ENCODE assay signal across 9 mouse cellular contexts in the genomic region with DNA sequence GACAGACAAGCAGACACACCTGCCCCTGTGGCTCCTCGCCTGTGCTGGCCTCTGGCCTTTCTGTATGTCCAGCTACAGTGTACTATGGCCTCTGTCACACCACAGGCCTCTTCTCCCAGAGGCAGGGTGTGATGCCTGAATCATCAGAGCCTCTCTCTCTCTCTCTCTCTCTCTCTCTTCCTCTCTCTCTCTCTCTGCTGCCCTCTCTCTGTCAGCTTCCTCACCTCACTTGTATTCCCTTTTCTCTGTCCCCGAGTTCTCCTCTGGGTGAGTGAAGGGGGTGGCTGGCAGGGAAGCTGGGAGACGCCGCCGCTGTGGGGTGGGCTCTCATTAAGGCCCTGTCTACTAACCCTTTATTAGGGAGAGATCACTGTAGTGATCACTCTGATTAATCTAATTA. TPM values are rescaled to one million over a fixed set of nuclear protein-coding genes. Genes with fewer than 3 reads are reported as not detected.
A peak's percentile ranks its signal among the peaks of the same experiment; 100 is the strongest.
DNase-seq lines count a peak whose midpoint lies in the region; ATAC-seq and TF ChIP-seq lines count a peak whose summit lies in the region.
"Had no signal": no experiment of that assay in that cellular context is flagged by ENCODE, and none has a peak within 500 bp of the region (broad histone marks: within the 10 kb centered on the region; RNA-seq: fewer than 3 reads in every experiment).

No protein-coding gene starts in this region.

- TF ChIP-seq EP300 in liver, postnatal 0 days (IDR thresholded peaks at IDR 0.05; ENCODE audit: low read depth) = no peak

- no peaks in the 10 kb centered on the region for H3K27me3 ChIP-seq in cerebellum, adult 2 months (ENCODE audit: control insufficient read depth, insufficient read depth, low read length)
- no peaks in the 10 kb centered on the region for H3K27me3 ChIP-seq in thymus, adult 2 months (ENCODE audit: control insufficient read depth, insufficient read depth, low read length)
- H3K27me3 ChIP-seq in liver, postnatal 0 days (ENCODE audit: insufficient read depth, low read length) = no peaks in the 10 kb centered on the region

- H3K4me1 ChIP-seq in cerebellum, adult 2 months (ENCODE audit: control insufficient read depth, insufficient read depth, low read length) = peaks cover 18% of the 10 kb centered on the region
- peaks cover 49% of the 10 kb centered on the region for H3K4me1 ChIP-seq in thymus, adult 2 months (replicated peaks; ENCODE audit: control insufficient read depth, insufficient read depth, low read length)
- H3K4me1 ChIP-seq in liver, postnatal 0 days (ENCODE audit: insufficient read depth) = peaks cover 15% of the 10 kb centered on the region

- TF ChIP-seq POLR2A in cerebellum, adult 2 months (IDR thresholded peaks at IDR 0.05; ENCODE audit: borderline replicate concordance, insufficient read depth, low read length) = no peak
- TF ChIP-seq POLR2A in thymus, adult 2 months (IDR thresholded peaks at IDR 0.05; ENCODE audit: control insufficient read depth, extremely low read depth, insufficient read depth, low read length, poor library complexity) = no peak

- peaks cover 16% of the 10 kb centered on the region for H3K36me3 ChIP-seq in thymus, adult 2 months (ENCODE audit: control insufficient read depth, insufficient read depth, low read length)
- no peaks in the 10 kb centered on the region for H3K36me3 ChIP-seq in liver, postnatal 0 days (replicated peaks; ENCODE audit: insufficient read depth, low read length)

- TF ChIP-seq CTCF in cerebellum, adult 2 months (IDR thresholded peaks at IDR 0.05; ENCODE audit: borderline replicate concordance, insufficient read depth, low read depth, low read length) = peak; percentile 10; the same call in 1 of the 2 replicates
- TF ChIP-seq CTCF in thymus, adult 2 months (IDR thresholded peaks at IDR 0.05; ENCODE audit: borderline replicate concordance, control insufficient read depth, extremely low read depth, insufficient read depth, low read length, poor library complexity) = no peak
- TF ChIP-seq CTCF in liver, postnatal 0 days (IDR thresholded peaks at IDR 0.05; ENCODE audit: low read depth) = peak; percentile 55

- H3K27ac ChIP-seq in cerebellum, adult 2 months (ENCODE audit: insufficient read depth, low read length) = no peak overlapping the region
- H3K27ac ChIP-seq in thymus, adult 2 months (ENCODE audit: control insufficient read depth, insufficient read depth, low read length) = peak overlapping the region; percentile 40; the same call in 1 of the 2 replicates
- H3K27ac ChIP-seq in liver, postnatal 0 days (ENCODE audit: low read depth) = no peak overlapping the region

- no peak for DNase-seq in cerebellum, adult 2 months
- no peak for DNase-seq in cerebellum, postnatal 25 days
- peak; percentile 53 for DNase-seq in thymus, adult 2 months
- no peak for DNase-seq in thymus, adult 18-20 months
- peak; percentile 17 for DNase-seq in liver, postnatal 0 days
- DNase-seq in thymus, postnatal 4 days = peak; percentile 57
- DNase-seq in ovary, postnatal 10 days (ENCODE audit: low spot score) = no peak
- DNase-seq in left cerebral cortex, adult 18-20 months (ENCODE audit: low spot score in 2 of 2) = no peak
- DNase-seq: kidney, postnatal 10 days had no signal

- no peak overlapping the region for H3K9ac ChIP-seq in liver, postnatal 0 days (replicated peaks)

- H3K4me2 ChIP-seq in liver, postnatal 0 days (ENCODE audit: low read depth, low read length) = no peak overlapping the region

- ATAC-seq in liver, postnatal 0 days = no peak

- H3K4me3 ChIP-seq in cerebellum, adult 2 months (replicated peaks; ENCODE audit: insufficient read depth, low read depth, low read length) = no peak overlapping the region
- H3K4me3 ChIP-seq in thymus, adult 2 months (ENCODE audit: control insufficient read depth, insufficient read depth, low read length) = peak overlapping the region; percentile 45; the same call in 1 of the 2 replicates
- no peak overlapping the region for H3K4me3 ChIP-seq in liver, postnatal 0 days (ENCODE audit: low read depth, low read length)

- 33% methylated on average over 5 of the region's 5 CpGs for WGBS in cerebellum, adult 2 months
- WGBS in thymus, adult 2 months = 68% methylated on average over 5 of the region's 5 CpGs
- 45% methylated on average over 5 of the region's 5 CpGs for WGBS in liver, postnatal 0 days (ENCODE audit: insufficient replicate concordance)

- no peaks in the 10 kb centered on the region for H3K9me3 ChIP-seq in liver, postnatal 0 days (ENCODE audit: low read length)

RNA-seq across cellular contexts. Expression of gene Nyap1, which starts 2.9 kb away (rescaled TPM):
- polyA plus RNA-seq in cerebellum, adult 2 months (2012; rRNA removed) = 59.1 and 60.7 TPM in 2 replicates
- polyA plus RNA-seq in thymus, adult 2 months (2012; rRNA removed) = 97.2 and 110 TPM in 2 replicates
- polyA plus RNA-seq in liver, postnatal 0 days (2015; fragmentation: Nextera tagmentation; extraction: Ambion mirVana) = 0.11 and 0.18 TPM in 2 replicates
- total RNA-seq in left cerebral cortex, adult 18-20 months (2021) = 10 to 100 TPM; 80.1 to 82.0 TPM

RNA-seq across cellular contexts. Expression of gene Tsc22d4, which starts 7.0 kb away (rescaled TPM):
- polyA plus RNA-seq in cerebellum, adult 2 months (2012; rRNA removed) = 465 and 497 TPM in 2 replicates
- polyA plus RNA-seq in thymus, adult 2 months (2012; rRNA removed) = 670 and 672 TPM in 2 replicates
- polyA plus RNA-seq in liver, postnatal 0 days (2015; fragmentation: Nextera tagmentation; extraction: Ambion mirVana) = 65.3 and 65.9 TPM in 2 replicates
- 100 to 1,000 TPM; 139 to 145 TPM for total RNA-seq in left cerebral cortex, adult 18-20 months (2021)

RNA-seq across cellular contexts. Expression of gene Ppp1r35, which starts 40.1 kb away (rescaled TPM):
- polyA plus RNA-seq in cerebellum, adult 2 months (2012; rRNA removed) = 47.0 and 48.2 TPM in 2 replicates
- polyA plus RNA-seq in thymus, adult 2 months (2012; rRNA removed) = 101 and 120 TPM in 2 replicates
- polyA plus RNA-seq in liver, postnatal 0 days (2015; fragmentation: Nextera tagmentation; extraction: Ambion mirVana) = 13.4 and 18.1 TPM in 2 replicates
- total RNA-seq in left cerebral cortex, adult 18-20 months (2021) = 10 to 100 TPM; 23.7 to 25.7 TPM

RNA-seq across cellular contexts. Expression of gene Mepce, which starts 48.9 kb away (rescaled TPM):
- polyA plus RNA-seq in cerebellum, adult 2 months (2012; rRNA removed) = 38.9 and 41.9 TPM in 2 replicates
- polyA plus RNA-seq in thymus, adult 2 months (2012; rRNA removed) = 81.9 and 87.5 TPM in 2 replicates
- 4.7 and 5.0 TPM in 2 replicates for polyA plus RNA-seq in liver, postnatal 0 days (2015; fragmentation: Nextera tagmentation; extraction: Ambion mirVana)
- total RNA-seq in left cerebral cortex, adult 18-20 months (2021) = 10 to 100 TPM; 39.1 to 50.2 TPM

RNA-seq across cellular contexts. Expression of gene Zcwpw1, which starts 49.1 kb away (rescaled TPM):
- polyA plus RNA-seq in cerebellum, adult 2 months (2012; rRNA removed) = 11.2 and 12.4 TPM in 2 replicates
- polyA plus RNA-seq in thymus, adult 2 months (2012; rRNA removed) = 4.6 TPM in 2 replicates
- 1.5 and 1.9 TPM in 2 replicates for polyA plus RNA-seq in liver, postnatal 0 days (2015; fragmentation: Nextera tagmentation; extraction: Ambion mirVana)
- total RNA-seq in left cerebral cortex, adult 18-20 months (2021) = 1 to 10 TPM; 5.9 to 7.6 TPM

Comparison
In these comparisons a context has a peak if more than half of its experiments do, and no peak if none do; other contexts are left out.
1. DNase-seq: peak in thymus, adult 2 months (single experiment), liver, postnatal 0 days (single experiment) and thymus, postnatal 4 days (single experiment); none in cerebellum, adult 2 months (0 of 2), cerebellum, postnatal 25 days (0 of 2), thymus, adult 18-20 months (0 of 2), ovary, postnatal 10 days (single experiment) and left cerebral cortex, adult 18-20 months (0 of 2).
2. RNA of gene Nyap1, which starts 2.9 kb away (polyA plus RNA-seq): 97.2 to 110 TPM in thymus, adult 2 months and 59.1 to 60.7 TPM in cerebellum, adult 2 months; 0.11 to 0.18 TPM in liver, postnatal 0 days; every median in the first group is over 10 times any median in the second.